Mouse (Mus musculus): ENCODE measurements around the gene Nfkb2. TPM values are rescaled to one million over a fixed set of nuclear protein-coding genes. Genes with fewer than 3 reads are reported as not detected.

Gene Nfkb2
- total RNA-seq (2023), result 100 to 1,000 TPM; 174 to 199 TPM

DNA sequence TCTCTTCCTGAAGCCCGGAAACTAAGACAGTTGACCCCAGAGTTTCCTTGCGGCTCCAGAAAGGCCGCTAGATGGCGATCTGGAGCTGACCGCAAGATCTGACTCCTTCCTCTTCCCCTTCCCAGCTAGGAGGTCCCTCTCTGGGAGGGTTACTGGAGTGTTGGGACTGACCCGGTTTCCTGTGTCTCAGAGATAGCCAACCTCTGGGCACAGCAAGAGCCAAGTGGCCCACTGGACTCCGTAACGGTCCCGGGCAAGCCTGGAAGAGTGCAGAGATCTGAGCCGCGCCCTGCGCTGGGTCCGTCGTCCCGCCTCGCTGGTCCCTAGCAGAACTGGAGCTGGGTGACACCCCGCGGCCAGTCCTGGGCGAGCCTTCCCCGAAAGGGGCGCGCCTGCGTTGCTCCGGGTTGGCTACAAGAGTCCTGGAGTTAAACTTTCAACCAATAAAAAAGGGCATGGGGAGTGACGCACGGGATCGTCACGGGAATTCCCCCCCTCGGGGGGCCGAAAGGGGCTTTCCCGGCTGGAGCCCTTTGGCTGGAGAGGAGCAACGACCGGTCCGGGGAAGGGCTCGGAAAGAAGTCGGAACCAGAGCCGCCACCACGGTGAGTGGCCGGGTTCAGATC, at the start of gene Nfkb2:
Gene Nfkb2 (plus strand): TSS at position 105 of the 626 bp plus-strand sequence.

GRCm38 (mm10) chr19:46326756-46327305, 22.7 kb downstream of the Nfkb2 start, which contains the start of gene Psd:
TSS of gene Psd (minus strand) at chr19:46327156.

DNA sequence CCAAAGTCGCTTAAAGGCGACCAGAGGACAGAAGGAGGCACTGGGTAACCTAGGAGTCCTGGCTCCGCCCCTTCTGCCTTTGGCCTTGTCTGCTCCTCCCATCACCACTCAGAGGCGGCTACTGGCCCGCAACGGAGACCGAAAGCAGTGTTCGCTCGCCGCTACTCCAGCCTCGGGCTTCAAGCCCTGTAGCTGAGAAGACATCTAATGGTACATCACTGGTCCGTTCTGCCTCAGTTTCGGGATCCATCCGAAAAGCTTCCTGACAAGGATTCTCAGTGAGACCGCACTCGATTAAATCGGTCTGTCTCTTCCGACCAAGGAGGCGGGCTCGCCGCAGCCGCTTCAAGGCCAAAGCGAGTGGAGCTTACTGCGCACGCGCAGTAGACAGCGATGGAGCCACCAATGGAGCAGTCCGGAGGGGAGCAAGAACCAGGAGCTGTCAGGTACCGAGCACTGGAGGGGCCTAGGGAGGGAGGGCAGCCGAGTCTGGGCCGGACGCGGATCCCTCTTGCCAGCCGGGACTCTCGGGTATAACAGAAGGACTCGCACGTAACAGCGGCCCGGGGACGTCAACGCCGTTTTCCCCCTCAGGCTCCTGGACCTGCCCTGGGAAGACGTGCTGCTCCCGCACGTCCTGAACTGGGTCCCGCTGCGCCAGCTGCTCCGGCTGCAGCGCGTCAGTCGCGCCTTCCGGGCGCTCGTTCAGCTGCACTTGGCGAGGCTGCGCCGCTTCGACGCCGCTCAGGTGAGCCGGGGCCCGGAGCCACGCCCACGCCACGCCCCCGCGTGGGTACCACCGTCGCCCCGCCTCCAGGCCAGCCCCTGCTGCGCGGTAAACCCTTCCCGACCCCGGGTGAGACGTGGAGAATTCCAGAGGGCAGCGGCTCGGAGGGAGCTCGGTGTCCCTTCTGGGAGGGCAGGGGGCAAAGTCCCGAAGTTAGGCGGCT, 24.2 kb downstream of the Nfkb2 start, which contains the start of gene Fbxl15:
Gene Fbxl15 (plus strand): TSS at position 104 of the 950 bp plus-strand sequence.

DNA sequence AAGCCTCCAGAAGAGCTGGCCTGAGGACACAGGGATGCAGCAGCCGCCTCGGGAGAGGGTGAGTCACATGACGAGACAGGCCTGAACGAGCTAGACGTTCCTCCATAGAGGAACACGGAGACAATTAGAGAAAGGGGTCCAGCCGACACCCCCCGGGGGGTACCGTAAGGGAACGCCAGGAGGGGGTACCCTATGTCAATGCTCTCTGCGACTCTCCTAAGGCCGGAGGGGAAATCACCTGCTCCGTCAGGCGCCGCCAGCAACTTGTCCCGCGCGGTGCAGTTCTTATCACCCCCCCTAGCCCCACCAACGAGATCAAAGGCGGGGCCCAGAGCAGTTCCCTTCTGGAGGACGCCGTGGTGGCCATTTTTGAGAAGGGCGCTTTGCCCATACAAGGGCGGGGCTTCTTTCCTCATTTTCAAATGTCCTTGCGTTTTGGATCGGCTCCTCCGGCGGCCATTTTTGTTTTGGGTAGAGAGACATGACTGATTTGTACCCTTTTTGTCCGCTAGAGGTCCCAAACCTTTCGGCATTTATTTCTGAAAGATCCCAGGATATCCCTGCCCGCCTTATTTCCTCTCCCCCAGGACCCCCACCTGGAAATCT, 34.3 kb downstream of the Nfkb2 start, which contains the start of gene Cuedc2:
Gene Cuedc2 (minus strand): TSS at position 372 of the 606 bp plus-strand sequence.

DNA sequence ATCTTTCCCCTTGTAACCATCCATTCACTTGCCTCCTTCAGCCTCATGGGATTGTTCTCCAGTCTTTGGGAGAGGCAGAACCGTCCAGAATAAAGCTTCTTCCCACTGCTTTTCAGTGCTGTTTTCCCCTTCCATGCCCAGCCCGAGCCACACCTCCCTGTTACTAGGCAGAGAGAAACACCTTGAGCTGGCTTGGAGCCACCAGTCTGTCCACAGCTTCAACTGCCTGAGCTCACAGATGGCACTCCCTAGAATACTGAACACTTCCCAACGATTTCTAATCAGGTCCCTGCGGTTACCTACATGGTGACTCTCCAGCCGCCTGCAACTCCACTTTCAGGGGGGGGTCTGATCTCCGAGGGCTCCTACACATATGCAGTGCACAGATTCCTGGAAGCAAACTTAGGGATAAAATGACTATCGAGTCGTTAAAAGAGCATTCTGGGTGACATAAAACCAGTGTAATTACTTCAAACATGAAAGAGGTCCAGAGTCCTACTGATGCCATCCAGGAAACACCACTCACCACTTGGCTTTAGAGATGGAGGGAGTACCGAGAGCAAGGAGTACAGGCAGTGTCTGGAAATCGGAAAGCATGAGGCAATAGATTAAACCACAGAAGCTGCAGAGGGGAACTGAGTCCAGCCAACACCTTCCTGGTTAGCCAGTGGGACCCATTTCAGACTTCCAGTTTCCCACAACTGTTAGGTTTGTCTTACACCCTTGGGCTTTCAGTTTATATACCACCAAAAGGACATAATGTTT, 46.2 kb downstream of the Nfkb2 start, which contains the start of gene 2310034G01Rik:
Gene 2310034G01Rik (minus strand): TSS at position 135 of the 765 bp plus-strand sequence.

Other genes starting within 250 kb of the Nfkb2 start
- gene Nolc1, start 228.5 kb upstream of the Nfkb2 start, total RNA-seq (2023), result 10 to 100 TPM; 37.2 to 43.7 TPM
- gene Elovl3, start 172.4 kb upstream of the Nfkb2 start, total RNA-seq (2023), result not detected
- not detected for gene Pitx3, start 156.0 kb upstream of the Nfkb2 start, total RNA-seq (2023)
- gene Gbf1, start 151.8 kb upstream of the Nfkb2 start, total RNA-seq (2023), result 10 to 100 TPM; 72.3 to 76.8 TPM
- gene Psd, start 22.8 kb downstream of the Nfkb2 start, total RNA-seq (2023), result under 1 TPM in 1 of 2 experiments, not detected in 1; 0.31 TPM
- 1 to 10 TPM; 8.6 to 9.7 TPM for gene Fbxl15, start 23.9 kb downstream of the Nfkb2 start, total RNA-seq (2023)
- gene Cuedc2, start 34.4 kb downstream of the Nfkb2 start, total RNA-seq (2023), result 10 to 100 TPM; 76.8 to 92.1 TPM
- gene Mfsd13a, start 36.8 kb downstream of the Nfkb2 start, total RNA-seq (2023), result 10 to 100 TPM; 15.3 to 15.5 TPM
- under 1 TPM in 1 of 2 experiments, not detected in 1; 0.39 TPM for gene 2310034G01Rik, start 46.0 kb downstream of the Nfkb2 start, total RNA-seq (2023)
- 100 to 1,000 TPM; 112 to 114 TPM for gene Actr1a, start 91.4 kb downstream of the Nfkb2 start, total RNA-seq (2023)
- gene Sufu, start 92.6 kb downstream of the Nfkb2 start, total RNA-seq (2023), result 10 to 100 TPM; 19.4 to 20.2 TPM
- 100 to 1,000 TPM; 102 to 122 TPM for gene Trim8, start 197.4 kb downstream of the Nfkb2 start, total RNA-seq (2023)